Mouse (Mus musculus) stomach, embryonic 15.5 days (tissue): ENCODE measurements around the gene Ank2. TPM values are rescaled to one million over a fixed set of nuclear protein-coding genes. Genes with fewer than 3 reads are reported as not detected.

Experiments
- ATAC-seq: fragments of 200-750 bp; cut with Nextera tagmentation; 2 replicates; pipeline ENCODE4 v1.8.0; 2017; ENCODE audit warnings: low read depth, moderate number of reproducible peaks, moderate TSS enrichment; ENCODE audit not compliant: insufficient read depth, low FRiP score
- H3K27ac ChIP-seq: fragments of 300-500 bp; sonication (generic); 2 replicates; pipeline ENCODE4 v1.5.1; 2015; ENCODE audit warnings: mild to moderate bottlenecking, inconsistent platforms
- H3K27me3 ChIP-seq: fragments of 300-500 bp; sonication (generic); replicated peaks from 2 replicates; pipeline ENCODE4 v1.6.1; 2015; ENCODE audit warnings: inconsistent platforms
- H3K36me3 ChIP-seq: fragments of 300-500 bp; sonication (generic); 2 replicates; pipeline ENCODE4 v1.6.1; 2015; ENCODE audit warnings: inconsistent platforms
- H3K4me1 ChIP-seq: fragments of 300-500 bp; sonication (generic); 2 replicates; pipeline ENCODE4 v1.6.1; 2015; ENCODE audit warnings: inconsistent platforms
- H3K4me2 ChIP-seq: fragments of 300-500 bp; sonication (generic); 2 replicates; pipeline ENCODE4 v1.6.1; 2015; ENCODE audit warnings: mild to moderate bottlenecking, inconsistent platforms
- H3K4me3 ChIP-seq: fragments of 300-500 bp; sonication (generic); replicated peaks from 2 replicates; pipeline ENCODE4 v1.5.1; 2015; ENCODE audit warnings: inconsistent platforms
- H3K9ac ChIP-seq: fragments of 300-500 bp; sonication (generic); 2 replicates; pipeline ENCODE4 v1.6.1; 2015; ENCODE audit warnings: inconsistent platforms
- H3K9me3 ChIP-seq: fragments of 300-500 bp; sonication (generic); 2 replicates; pipeline ENCODE4 v1.6.1; 2016; ENCODE audit warnings: inconsistent platforms
- WGBS: fragments of 180-500 bp; shearing (Covaris S2); methylation state at CpG from one replicate; pipeline ENCODE4 v1.1.7; 2015; 5-methylcytosine and 5-hydroxymethylcytosine counted together
- polyA plus RNA-seq: library from polyadenylated mRNA; unstranded; fragments of >200 nt; fragmentation: Nextera tagmentation; extraction: Ambion mirVana; gene quantifications from 2 replicates; pipeline ENCODE4 v1.2.1, GENCODE M21; 2015

Ank2 gene
- polyA plus RNA-seq, 1 experiment from 2014 or later, result 32.2 TPM

DNA sequence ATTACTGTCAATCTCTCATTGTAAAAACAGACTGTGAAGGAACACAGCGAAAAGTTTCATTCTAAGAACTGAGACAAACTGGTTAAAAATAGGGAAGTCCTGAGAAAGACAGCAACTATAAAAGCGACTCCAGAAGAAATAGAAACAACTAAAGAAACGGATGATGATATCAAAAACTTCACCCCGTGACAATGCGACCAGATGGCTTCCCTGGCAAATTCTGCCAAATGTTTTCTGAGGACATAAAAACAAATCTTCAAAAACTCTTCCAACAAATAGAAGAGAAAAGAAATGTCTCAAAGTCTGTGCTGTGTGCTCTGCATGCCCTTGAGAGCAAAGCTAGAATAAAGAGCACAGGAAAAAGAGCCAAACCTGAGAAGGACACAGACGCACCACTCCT is 129.6 kb downstream of the Ank2 start:
- Histone ChIP-seq H3K9ac (no peak overlapping the region), H3K36me3 (no peaks in the 10 kb centered on the region), H3K27ac (no peak overlapping the region), H3K9me3 (no peaks in the 10 kb centered on the region), H3K4me1 (no peaks in the 10 kb centered on the region), H3K4me3 (no peak overlapping the region), H3K27me3 (no peaks in the 10 kb centered on the region), H3K4me2 (no peak overlapping the region)
- no peak for ATAC-seq
- WGBS, result 84% methylated on average over 6 of the region's 6 CpGs

DNA sequence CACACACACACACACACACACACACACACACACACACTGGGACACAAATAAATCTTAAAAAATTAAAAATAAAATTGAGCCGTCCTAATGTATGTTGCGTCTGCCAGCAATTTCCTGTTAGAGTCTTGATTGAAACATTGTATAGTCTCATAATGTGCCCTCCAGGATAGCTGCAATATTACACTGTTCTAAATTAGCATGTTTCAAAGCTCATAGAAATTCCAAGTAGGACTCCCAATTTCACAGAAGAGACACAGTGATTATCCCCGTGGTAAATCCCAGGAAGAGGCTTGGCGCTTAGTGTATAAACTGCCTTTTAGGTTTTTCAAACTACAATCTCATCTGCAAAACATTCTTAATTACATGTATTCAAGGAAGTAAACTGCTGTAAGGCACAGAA is 131.7 kb downstream of the Ank2 start:
- H3K4me1 ChIP-seq, result no peaks in the 10 kb centered on the region
- WGBS, result 87% methylated on average over 4 of the region's 4 CpGs
- H3K27me3 ChIP-seq, result no peaks in the 10 kb centered on the region
- H3K27ac ChIP-seq, result no peak overlapping the region
- H3K4me2 ChIP-seq, result no peak overlapping the region
- no peak overlapping the region for H3K9ac ChIP-seq
- no peak for ATAC-seq
- no peak overlapping the region for H3K4me3 ChIP-seq
- no peaks in the 10 kb centered on the region for H3K9me3 ChIP-seq
- no peaks in the 10 kb centered on the region for H3K36me3 ChIP-seq

DNA sequence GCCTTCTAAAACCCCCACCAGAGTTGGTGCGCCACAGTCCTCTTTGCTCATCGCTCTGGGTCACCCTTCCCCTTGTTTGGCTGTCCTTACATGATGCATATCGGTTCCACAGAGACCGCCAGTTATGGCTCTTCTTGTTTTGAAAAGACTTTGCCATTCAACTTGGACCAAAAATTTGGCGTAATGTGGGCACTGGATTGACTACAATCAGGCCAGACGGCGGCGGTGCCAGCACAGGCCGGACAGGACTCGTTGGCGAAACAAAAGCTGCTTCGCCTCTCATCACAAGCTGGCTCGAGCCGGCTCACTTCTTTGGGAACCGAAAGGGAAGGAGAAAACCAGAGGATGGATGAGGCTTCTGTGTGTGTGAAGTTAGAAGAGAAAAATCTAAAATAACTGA is 135.6 kb downstream of the Ank2 start:
- H3K36me3 ChIP-seq, result no peaks in the 10 kb centered on the region
- H3K27me3 ChIP-seq, result no peaks in the 10 kb centered on the region
- no peak overlapping the region for H3K27ac ChIP-seq
- H3K4me1 ChIP-seq, result no peaks in the 10 kb centered on the region
- WGBS, result 91% methylated on average over 15 of the region's 15 CpGs
- no peaks in the 10 kb centered on the region for H3K9me3 ChIP-seq
- H3K4me3 ChIP-seq, result no peak overlapping the region
- no peak for ATAC-seq
- H3K9ac ChIP-seq, result no peak overlapping the region
- no peak overlapping the region for H3K4me2 ChIP-seq

DNA sequence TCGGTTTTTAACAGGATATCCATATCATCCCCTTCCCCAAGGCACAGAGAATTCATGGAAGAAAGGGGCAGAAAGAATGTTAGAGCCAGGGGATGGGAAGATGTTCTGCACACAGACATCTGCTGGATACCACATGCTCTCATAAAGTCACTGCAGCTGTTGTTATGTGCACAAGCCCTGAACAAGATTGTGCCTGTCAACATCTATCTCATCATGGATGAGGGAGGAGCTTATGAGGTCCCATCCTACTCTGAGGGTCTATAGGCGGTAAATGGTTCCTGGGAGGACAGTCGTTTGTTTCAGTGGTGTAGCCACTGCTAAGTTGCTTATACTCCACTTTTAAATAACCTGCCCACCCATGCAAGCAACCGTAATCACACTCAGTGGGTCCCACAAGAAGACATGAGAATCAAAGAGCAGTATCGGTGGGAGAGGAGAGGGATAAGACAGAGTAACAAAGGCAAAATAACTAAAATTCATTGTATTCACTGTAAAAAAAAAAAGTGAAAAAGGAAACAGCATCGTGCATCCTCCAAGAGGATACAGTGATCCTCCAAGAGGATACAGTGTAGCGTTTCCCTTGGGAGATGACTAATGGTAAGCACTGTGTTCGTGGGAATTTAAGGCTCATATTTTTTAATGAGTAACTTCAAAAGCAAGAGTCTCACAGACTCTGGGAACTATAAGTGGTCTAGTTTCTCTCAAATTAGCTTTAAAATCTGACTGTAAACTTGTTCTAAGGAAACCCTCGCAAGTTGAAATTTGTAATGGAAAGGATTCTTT is 136.3 kb downstream of the Ank2 start:
- Histone ChIP-seq H3K36me3 (no peaks in the 10 kb centered on the region), H3K9ac (no peak overlapping the region), H3K27ac (no peak overlapping the region), H3K4me3 (no peak overlapping the region), H3K9me3 (no peaks in the 10 kb centered on the region), H3K27me3 (no peaks in the 10 kb centered on the region), H3K4me2 (no peak overlapping the region), H3K4me1 (no peaks in the 10 kb centered on the region)
- ATAC-seq, result no peak
- WGBS, result 81% methylated on average over 9 of the region's 9 CpGs

DNA sequence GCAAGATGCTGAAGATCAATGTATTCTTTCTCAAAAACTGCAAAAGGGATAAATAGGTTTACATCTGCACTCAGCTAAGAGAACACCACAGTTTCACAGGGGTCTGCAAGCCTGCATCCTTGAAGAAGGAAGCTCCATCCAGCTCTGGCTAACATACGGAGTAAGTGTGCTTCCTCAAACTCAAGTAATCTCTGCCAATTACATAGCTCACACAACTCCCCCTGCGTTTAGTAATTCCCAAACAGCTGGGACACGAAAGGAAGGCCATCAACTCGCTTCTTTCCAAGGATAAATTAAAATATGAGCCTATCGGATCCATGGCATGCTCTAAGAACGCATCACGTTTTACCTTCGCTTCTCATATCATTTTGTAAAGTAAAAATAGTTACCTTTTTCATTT is 137.3 kb downstream of the Ank2 start:
- Histone ChIP-seq H3K4me2 (no peak overlapping the region), H3K9ac (no peak overlapping the region), H3K27me3 (no peaks in the 10 kb centered on the region), H3K36me3 (no peaks in the 10 kb centered on the region), H3K4me3 (no peak overlapping the region), H3K4me1 (no peaks in the 10 kb centered on the region), H3K27ac (no peak overlapping the region), H3K9me3 (no peaks in the 10 kb centered on the region)
- 72% methylated on average over 8 of the region's 8 CpGs for WGBS
- ATAC-seq, result no peak

DNA sequence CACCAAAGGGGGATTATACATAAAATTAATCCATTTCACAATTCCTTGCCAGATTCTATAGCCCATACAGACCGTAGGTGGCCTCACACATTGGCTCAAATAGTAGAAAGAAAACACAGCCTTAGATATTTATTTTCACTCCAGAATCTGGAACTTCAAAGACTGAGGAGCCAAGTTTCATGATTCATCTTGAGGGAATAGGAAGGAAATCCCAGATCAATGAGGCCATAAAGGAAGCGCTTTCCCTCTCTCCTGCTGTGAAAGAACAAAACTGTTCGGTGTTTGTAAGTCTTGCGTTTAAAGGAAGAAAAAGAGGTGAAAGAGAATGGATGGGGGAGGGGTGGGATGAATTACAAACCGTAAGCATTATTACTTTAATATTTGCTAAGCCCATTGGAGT is 137.8 kb downstream of the Ank2 start:
- Histone ChIP-seq H3K36me3 (no peaks in the 10 kb centered on the region), H3K4me1 (no peaks in the 10 kb centered on the region), H3K4me3 (no peak overlapping the region), H3K9me3 (no peaks in the 10 kb centered on the region), H3K4me2 (no peak overlapping the region), H3K27me3 (no peaks in the 10 kb centered on the region), H3K9ac (no peak overlapping the region), H3K27ac (no peak overlapping the region)
- WGBS, result 70% methylated on average over 5 of the region's 5 CpGs
- ATAC-seq, result no peak

DNA sequence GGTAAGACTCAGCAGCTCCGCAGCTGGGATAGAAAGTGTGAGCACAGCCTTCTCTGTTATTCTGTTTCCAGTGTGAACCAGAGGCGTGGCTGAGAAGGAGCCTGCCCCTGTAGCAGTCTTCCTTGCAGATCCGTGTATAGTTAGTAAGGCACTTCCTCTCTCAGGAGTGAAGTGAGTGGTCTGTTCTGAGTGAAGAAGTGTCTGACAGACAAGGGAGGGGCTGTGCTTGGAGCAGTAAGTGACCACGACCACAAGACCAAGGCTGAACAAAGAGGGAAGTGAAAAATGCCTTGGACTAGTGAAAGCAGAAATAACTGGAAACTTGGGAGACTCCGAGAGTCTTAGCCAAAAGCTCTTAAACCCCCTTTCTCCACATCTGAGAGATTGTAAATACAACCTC is 143.9 kb downstream of the Ank2 start:
- no peaks in the 10 kb centered on the region for H3K4me1 ChIP-seq
- H3K27ac ChIP-seq, result no peak overlapping the region
- 35% methylated on average over 5 of the region's 5 CpGs for WGBS
- no peaks in the 10 kb centered on the region for H3K9me3 ChIP-seq
- H3K27me3 ChIP-seq, result no peaks in the 10 kb centered on the region
- H3K4me3 ChIP-seq, result no peak overlapping the region
- no peak for ATAC-seq
- no peak overlapping the region for H3K4me2 ChIP-seq
- no peak overlapping the region for H3K9ac ChIP-seq
- H3K36me3 ChIP-seq, result no peaks in the 10 kb centered on the region

DNA sequence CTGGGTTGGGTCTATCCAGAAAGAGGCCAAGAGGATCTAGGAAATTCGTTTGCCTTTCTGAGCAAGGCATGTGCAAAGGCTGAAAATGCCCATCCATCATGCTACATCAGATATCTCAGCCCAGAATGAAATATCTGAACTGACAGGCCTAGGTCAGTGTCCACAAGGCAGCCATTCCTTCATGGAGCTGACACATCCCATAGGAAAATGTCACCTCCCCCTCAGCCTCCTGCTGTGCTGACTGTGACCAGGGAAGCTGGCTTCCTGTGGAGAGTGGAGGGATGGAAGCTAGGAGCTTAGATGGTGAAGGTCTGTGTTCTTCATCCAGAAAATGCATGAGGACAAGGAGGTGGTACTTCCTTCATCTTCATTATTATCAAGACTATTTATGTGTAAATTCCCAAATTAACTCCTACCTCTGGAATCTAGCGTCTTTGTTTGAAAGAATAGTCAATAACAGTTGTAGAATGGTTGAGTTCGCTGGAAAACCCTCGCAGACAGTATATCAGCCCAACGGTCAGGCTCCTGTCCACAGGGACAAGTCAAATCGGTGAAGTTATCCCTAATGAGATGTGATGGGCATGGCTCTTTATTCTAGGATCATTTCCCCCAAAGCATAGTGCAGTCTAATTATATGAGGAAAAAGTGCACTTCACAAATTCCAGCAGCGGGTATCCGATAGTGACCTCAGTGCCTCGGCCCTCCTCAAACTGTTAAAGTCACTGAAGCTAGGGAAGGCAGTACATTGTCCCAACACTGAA is 148.4 kb downstream of the Ank2 start:
- no peak overlapping the region for H3K4me2 ChIP-seq
- H3K27me3 ChIP-seq, result no peaks in the 10 kb centered on the region
- no peak overlapping the region for H3K4me3 ChIP-seq
- no peaks in the 10 kb centered on the region for H3K4me1 ChIP-seq
- ATAC-seq, result no peak
- H3K27ac ChIP-seq, result no peak overlapping the region
- H3K9me3 ChIP-seq, result no peaks in the 10 kb centered on the region
- 89% methylated on average over 9 of the region's 9 CpGs for WGBS
- H3K36me3 ChIP-seq, result no peaks in the 10 kb centered on the region
- no peak overlapping the region for H3K9ac ChIP-seq

DNA sequence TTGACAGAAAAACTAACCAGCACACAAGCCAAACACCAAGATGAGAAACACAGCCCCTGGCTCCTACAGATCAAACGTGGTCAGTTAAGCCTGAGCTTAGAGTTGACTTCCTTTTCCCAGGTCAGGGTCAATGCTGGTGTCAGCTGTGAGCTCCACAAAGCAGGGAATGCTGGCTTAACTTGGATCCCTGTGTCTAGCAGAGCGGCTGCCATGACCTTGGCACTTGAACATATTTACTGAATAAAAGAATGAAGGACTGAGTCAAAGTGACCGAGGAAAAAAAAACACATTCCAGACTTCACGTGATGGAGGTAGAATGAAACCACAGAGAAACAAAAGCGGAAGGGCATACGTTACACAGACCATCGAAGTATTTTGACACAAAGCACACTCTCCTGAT is 150.2 kb downstream of the Ank2 start:
- no peak overlapping the region for H3K9ac ChIP-seq
- no peak overlapping the region for H3K27ac ChIP-seq
- no peaks in the 10 kb centered on the region for H3K4me1 ChIP-seq
- no peak overlapping the region for H3K4me3 ChIP-seq
- WGBS, result 62% methylated on average over 7 of the region's 7 CpGs
- no peak for ATAC-seq
- no peaks in the 10 kb centered on the region for H3K36me3 ChIP-seq
- no peaks in the 10 kb centered on the region for H3K27me3 ChIP-seq
- H3K9me3 ChIP-seq, result no peaks in the 10 kb centered on the region
- no peak overlapping the region for H3K4me2 ChIP-seq

DNA sequence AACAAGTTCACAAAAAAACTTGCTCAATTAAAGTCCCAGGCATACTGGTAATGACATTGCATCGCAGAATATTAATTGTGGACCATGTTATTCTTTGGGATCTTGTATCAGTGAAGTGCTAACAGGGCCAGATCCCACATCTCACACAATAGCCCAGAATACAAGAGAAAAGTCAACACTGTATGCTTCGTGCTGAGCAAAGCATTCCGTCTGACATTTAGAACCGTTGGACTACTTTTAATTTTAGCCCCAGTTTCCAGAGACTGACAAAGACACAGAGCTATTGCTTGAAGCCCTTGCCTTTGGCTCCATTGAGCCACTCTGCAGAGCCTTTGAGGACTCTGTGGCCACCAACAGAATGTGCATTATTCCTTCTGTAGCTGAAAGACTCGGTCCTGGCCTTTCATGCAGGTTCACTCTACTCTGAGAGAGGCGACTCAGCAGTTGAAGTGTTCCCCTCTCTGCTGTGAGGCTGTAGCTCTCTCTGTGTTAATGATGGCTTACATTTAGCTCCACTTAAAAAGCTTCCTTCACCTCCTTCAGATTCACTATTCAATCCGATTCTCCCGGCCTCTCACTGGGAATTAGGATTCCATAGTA is 153.2 kb downstream of the Ank2 start:
- ATAC-seq, result no peak

DNA sequence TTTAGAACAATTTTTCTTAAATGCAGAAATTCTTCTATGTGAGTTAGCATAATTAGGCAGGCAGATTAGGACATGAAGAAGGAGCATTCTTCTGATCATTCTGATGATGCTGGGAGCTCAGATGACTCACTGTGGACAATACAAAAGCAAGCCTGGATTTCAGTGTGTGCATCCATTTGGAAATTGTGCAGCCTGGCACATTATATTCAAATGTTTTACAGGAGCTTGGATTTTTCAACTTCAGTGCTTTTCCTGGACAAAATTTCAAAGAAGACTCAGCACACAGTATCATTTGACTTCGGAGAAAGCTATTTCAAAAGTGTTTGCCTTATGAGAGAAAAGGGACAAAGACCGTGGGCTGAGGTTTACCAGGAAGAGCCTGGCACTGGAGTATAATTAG is 157.8 kb downstream of the Ank2 start:
- 77% methylated on average over 2 of the region's 2 CpGs for WGBS
- no peaks in the 10 kb centered on the region for H3K27me3 ChIP-seq
- H3K9me3 ChIP-seq, result no peaks in the 10 kb centered on the region
- H3K36me3 ChIP-seq, result no peaks in the 10 kb centered on the region
- no peak overlapping the region for H3K9ac ChIP-seq
- H3K4me2 ChIP-seq, result no peak overlapping the region
- H3K4me3 ChIP-seq, result no peak overlapping the region
- no peak for ATAC-seq
- no peaks in the 10 kb centered on the region for H3K4me1 ChIP-seq
- H3K27ac ChIP-seq, result no peak overlapping the region

More for the DNA sequence above, 153.2 kb downstream of the Ank2 start:
- H3K36me3 ChIP-seq, result no peaks in the 10 kb centered on the region
- no peak overlapping the region for H3K4me2 ChIP-seq
- no peak overlapping the region for H3K4me3 ChIP-seq
- no peaks in the 10 kb centered on the region for H3K9me3 ChIP-seq
- no peak overlapping the region for H3K27ac ChIP-seq
- H3K4me1 ChIP-seq, result no peaks in the 10 kb centered on the region
- H3K9ac ChIP-seq, result no peak overlapping the region
- 79% methylated on average over 8 of the region's 8 CpGs for WGBS
- H3K27me3 ChIP-seq, result no peaks in the 10 kb centered on the region

DNA sequence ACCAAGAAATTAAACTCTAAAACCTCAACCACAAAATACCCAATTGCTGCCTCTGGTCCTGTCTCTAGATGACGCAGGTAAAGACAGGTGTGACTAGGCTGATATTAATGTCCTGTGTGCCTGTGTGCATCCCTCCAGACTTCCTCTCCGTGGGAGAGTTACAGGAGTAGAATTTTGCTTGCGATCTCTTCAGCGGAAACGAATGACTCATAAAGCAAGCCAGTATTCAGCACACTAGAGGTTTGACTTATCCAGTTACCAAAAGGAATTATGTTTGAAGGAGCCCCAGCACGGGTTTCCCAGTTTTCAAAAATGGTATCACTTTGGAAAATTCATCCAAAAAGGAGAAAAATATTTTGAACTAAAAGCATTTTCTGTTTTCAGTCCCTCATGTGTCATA is 164.3 kb downstream of the Ank2 start:
- Histone ChIP-seq H3K9ac (no peak overlapping the region), H3K4me1 (no peaks in the 10 kb centered on the region), H3K4me3 (no peak overlapping the region), H3K27me3 (no peaks in the 10 kb centered on the region), H3K4me2 (no peak overlapping the region), H3K9me3 (no peaks in the 10 kb centered on the region), H3K36me3 (no peaks in the 10 kb centered on the region), H3K27ac (no peak overlapping the region)
- WGBS, result 83% methylated on average over 6 of the region's 6 CpGs
- ATAC-seq, result no peak
